Mouse (Mus musculus) lung, adult 2 months (tissue): ENCODE results near the gene Angptl6.

ENCODE experiments used
- CTCF ChIP-seq: fragments of 200-500 bp; IDR thresholded peaks from 2 replicates; pipeline ENCODE4 v1.5.1; 2011; ENCODE audit warnings: mild to moderate bottlenecking, low read length, control low read depth; ENCODE audit not compliant: insufficient read depth
- POLR2A ChIP-seq: fragments of 200-500 bp; IDR thresholded peaks from 2 replicates; pipeline ENCODE4 v1.6.1; 2011; ENCODE audit warnings: low read depth, mild to moderate bottlenecking, control low read depth, low read length, borderline replicate concordance; ENCODE audit errors: extremely low read depth

GRCm38 (mm10) chr9:20870211-20871173 lies 9.0 kb downstream of the Angptl6 start:
- TF ChIP-seq POLR2A = no peak
- no peak for TF ChIP-seq CTCF
